In the genomic region with DNA sequence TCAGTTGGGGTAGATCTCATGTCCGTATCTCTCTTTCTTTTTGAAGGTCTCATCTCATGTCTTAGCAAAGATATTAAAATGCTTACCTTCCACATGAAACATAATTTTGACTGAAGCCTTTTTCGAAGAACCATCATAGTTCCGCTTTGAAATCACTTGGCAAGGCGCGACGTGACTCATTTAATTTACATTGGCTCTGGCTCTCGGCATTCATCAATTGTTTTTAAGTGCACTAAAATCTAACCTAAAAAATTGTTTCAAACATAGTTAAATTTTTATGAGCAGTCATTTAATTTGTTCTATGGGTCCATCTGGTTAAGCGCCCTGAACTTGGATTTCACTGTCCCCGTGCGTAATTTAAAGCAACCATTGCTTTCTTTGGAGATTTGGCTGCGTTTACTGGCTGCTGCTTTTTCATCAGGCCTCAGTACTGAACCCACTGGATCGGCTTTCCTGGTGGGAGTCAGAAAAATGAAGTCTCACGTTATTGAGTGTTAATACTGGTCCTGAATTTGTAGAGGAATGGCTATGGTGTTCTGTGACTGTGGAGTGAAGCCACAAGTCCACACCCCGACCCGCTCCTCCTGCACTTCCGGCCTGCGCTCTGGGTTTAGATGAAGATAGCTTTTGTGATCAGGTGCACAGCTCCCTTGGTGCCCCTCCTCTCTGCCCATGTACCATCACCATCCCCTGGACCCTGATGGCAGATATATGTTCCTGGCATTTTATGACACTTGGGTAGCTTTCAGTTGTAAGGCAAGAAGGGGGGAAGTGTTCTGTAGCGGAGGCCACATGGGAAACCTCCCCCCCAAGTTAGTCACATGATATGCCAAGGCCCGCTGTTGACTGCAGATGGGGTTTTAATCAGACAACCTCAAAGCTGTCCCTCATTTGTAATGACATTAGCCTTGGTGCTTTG, we compare ENCODE assay signal across 23 mouse cellular contexts. TPM values are rescaled to one million over a fixed set of nuclear protein-coding genes. Genes with fewer than 3 reads are reported as not detected.
A peak's percentile ranks its signal among the peaks of the same experiment; 100 is the strongest.
DNase-seq lines count a peak whose midpoint lies in the region; ATAC-seq and TF ChIP-seq lines count a peak whose summit lies in the region.
"Had no signal": no experiment of that assay in that cellular context is flagged by ENCODE, and none has a peak within 500 bp of the region (broad histone marks: within the 10 kb centered on the region; RNA-seq: fewer than 3 reads in every experiment).

No protein-coding gene starts in this region.

- 82% methylated on average over 19 of the region's 19 CpGs for WGBS in hindbrain, postnatal 0 days
- WGBS in hindbrain, embryonic 16.5 days = 85% methylated on average over 19 of the region's 19 CpGs
- WGBS in liver, embryonic 13.5 days (ENCODE audit: insufficient replicate concordance) = 80% methylated on average over 19 of the region's 19 CpGs

- no peaks in the 10 kb centered on the region for H3K27me3 ChIP-seq in hindbrain, postnatal 0 days (ENCODE audit: insufficient read depth, low read length)
- H3K27me3 ChIP-seq in hindbrain, embryonic 16.5 days (replicated peaks; ENCODE audit: control insufficient read depth, insufficient read depth, low read length) = no peaks in the 10 kb centered on the region
- H3K27me3 ChIP-seq in liver, embryonic 13.5 days = no peaks in the 10 kb centered on the region
- H3K27me3 ChIP-seq: CH12.LX; embryonic facial prominence, embryonic 12.5 days; hindbrain, embryonic 13.5 days; intestine, embryonic 15.5 days; neural tube, embryonic 15.5 days had no signal

- H3K4me1 ChIP-seq in hindbrain, postnatal 0 days (ENCODE audit: insufficient read depth, low read length) = no peaks in the 10 kb centered on the region
- H3K4me1 ChIP-seq in hindbrain, embryonic 16.5 days (ENCODE audit: control insufficient read depth, insufficient read depth, low read depth, low read length) = no peaks in the 10 kb centered on the region
- peaks cover 2% of the 10 kb centered on the region; the same call in 1 of the 2 replicates for H3K4me1 ChIP-seq in liver, embryonic 13.5 days (replicated peaks)
- H3K4me1 ChIP-seq: embryonic facial prominence, embryonic 12.5 days; neural tube, embryonic 15.5 days had no signal

- no peak for DNase-seq in hindbrain, postnatal 0 days (ENCODE audit: low spot score)
- no peak for DNase-seq in layer of hippocampus, adult 2 months (ENCODE audit: low spot score in 2 of 2)
- DNase-seq in layer of hippocampus, postnatal 25 days (ENCODE audit: extremely low spot score in 1 of 2, low spot score in 1 of 2) = no peak
- no peak for DNase-seq in liver, embryonic 13.5 days
- DNase-seq in lung, postnatal 25 days (ENCODE audit: low spot score) = no peak
- DNase-seq in left cerebral cortex, adult 9 months (ENCODE audit: low spot score in 2 of 2) = no peak
- DNase-seq: adrenal gland, postnatal 25 days; cerebellum, adult 11 months; gastrocnemius, postnatal 36 days; heart, postnatal 10 days; left cerebral cortex, postnatal 4 days; midbrain, embryonic 14.5 days; spleen, adult 18-20 months; thymus, postnatal 25 days had no signal

- H3K36me3 ChIP-seq in hindbrain, postnatal 0 days (ENCODE audit: insufficient read depth, low read length) = no peaks in the 10 kb centered on the region
- no peaks in the 10 kb centered on the region for H3K36me3 ChIP-seq in hindbrain, embryonic 16.5 days (ENCODE audit: control insufficient read depth, insufficient read depth, low read length)
- no peaks in the 10 kb centered on the region for H3K36me3 ChIP-seq in liver, embryonic 13.5 days
- H3K36me3 ChIP-seq: embryonic facial prominence, embryonic 12.5 days; hindbrain, embryonic 13.5 days; intestine, embryonic 15.5 days; neural tube, embryonic 15.5 days had no signal

- no peak for TF ChIP-seq CTCF in hindbrain, postnatal 0 days (IDR thresholded peaks at IDR 0.05; ENCODE audit: low read depth)
- no peak for TF ChIP-seq CTCF in layer of hippocampus, adult 2 months (conservative IDR thresholded peaks at IDR 0.05)

- H3K4me2 ChIP-seq in hindbrain, postnatal 0 days (ENCODE audit: low read depth, low read length) = no peak overlapping the region
- no peak overlapping the region for H3K4me2 ChIP-seq in hindbrain, embryonic 16.5 days (ENCODE audit: low read length)
- H3K4me2 ChIP-seq in liver, embryonic 13.5 days = no peak overlapping the region
- H3K4me2 ChIP-seq: embryonic facial prominence, embryonic 12.5 days; heart, embryonic 11.5 days; hindbrain, embryonic 13.5 days; intestine, embryonic 15.5 days; neural tube, embryonic 15.5 days had no signal

- ATAC-seq in hindbrain, postnatal 0 days = peak; percentile 21; the same call in 1 of the 2 replicates
- ATAC-seq in hindbrain, embryonic 16.5 days = no peak
- ATAC-seq in liver, embryonic 13.5 days (ENCODE audit: low read depth) = peak; percentile 23; the same call in 1 of the 2 replicates
- ATAC-seq: forebrain, embryonic 16.5 days; intestine, embryonic 15.5 days had no signal

- no peak overlapping the region for H3K4me3 ChIP-seq in hindbrain, postnatal 0 days (ENCODE audit: low read length)
- no peak overlapping the region for H3K4me3 ChIP-seq in hindbrain, embryonic 16.5 days (ENCODE audit: low read length)
- H3K4me3 ChIP-seq in layer of hippocampus, adult 2 months = no peak overlapping the region
- no peak overlapping the region for H3K4me3 ChIP-seq in liver, embryonic 13.5 days (replicated peaks)
- H3K4me3 ChIP-seq: embryonic facial prominence, embryonic 12.5 days; erythroblast, embryonic 14.5 days; hindbrain, embryonic 13.5 days; intestine, embryonic 15.5 days; neural tube, embryonic 15.5 days had no signal

- no peaks in the 10 kb centered on the region for H3K9me3 ChIP-seq in hindbrain, postnatal 0 days (ENCODE audit: low read length)
- no peaks in the 10 kb centered on the region for H3K9me3 ChIP-seq in hindbrain, embryonic 16.5 days (ENCODE audit: control insufficient read depth, low read length)
- no peaks in the 10 kb centered on the region for H3K9me3 ChIP-seq in liver, embryonic 13.5 days (replicated peaks)
- H3K9me3 ChIP-seq: embryonic facial prominence, embryonic 12.5 days; hindbrain, embryonic 13.5 days; intestine, embryonic 15.5 days; neural tube, embryonic 15.5 days had no signal

- no peak overlapping the region for H3K27ac ChIP-seq in hindbrain, postnatal 0 days
- no peak overlapping the region for H3K27ac ChIP-seq in hindbrain, embryonic 16.5 days (ENCODE audit: low read depth, low read length)
- H3K27ac ChIP-seq in layer of hippocampus, adult 2 months = 0 out of 2 replicates have a peak overlapping the region, but pooled peaks have one; percentile 18
- peak overlapping the region; percentile 53 for H3K27ac ChIP-seq in liver, embryonic 13.5 days
- H3K27ac ChIP-seq: embryonic facial prominence, embryonic 12.5 days; hindbrain, embryonic 13.5 days; intestine, embryonic 15.5 days; neural tube, embryonic 15.5 days had no signal

- H3K9ac ChIP-seq in hindbrain, postnatal 0 days (replicated peaks; ENCODE audit: low read length) = no peak overlapping the region
- H3K9ac ChIP-seq in hindbrain, embryonic 16.5 days (ENCODE audit: low read depth, low read length) = no peak overlapping the region
- no peak overlapping the region for H3K9ac ChIP-seq in liver, embryonic 13.5 days
- H3K9ac ChIP-seq: embryonic facial prominence, embryonic 12.5 days; hindbrain, embryonic 13.5 days; intestine, embryonic 15.5 days; neural tube, embryonic 15.5 days had no signal

RNA-seq across cellular contexts. Expression of gene Stim2, which starts 41.6 kb away (rescaled TPM):
- 30.6 and 30.9 TPM in 2 replicates for total RNA-seq in hindbrain, postnatal 0 days (2014; rRNA removed)
- polyA plus RNA-seq in hindbrain, postnatal 0 days (2015; fragmentation: Nextera tagmentation; extraction: Ambion mirVana) = 32.6 and 33.3 TPM in 2 replicates
- polyA plus RNA-seq in hindbrain, embryonic 16.5 days (2015; fragmentation: Nextera tagmentation; extraction: Ambion mirVana) = 23.0 and 26.8 TPM in 2 replicates
- total RNA-seq in layer of hippocampus, adult 2 months (2021) = 100 to 1,000 TPM; 168 to 172 TPM
- total RNA-seq in layer of hippocampus, postnatal 25 days (2021) = 100 to 1,000 TPM; 145 to 152 TPM
- 4.8 and 5.6 TPM in 2 replicates for polyA plus RNA-seq in liver, embryonic 13.5 days (2015; fragmentation: Nextera tagmentation; extraction: Ambion mirVana)

Comparison
In these comparisons a context has a peak if more than half of its experiments do, and no peak if none do; other contexts are left out.
1. H3K27ac ChIP-seq: peak in layer of hippocampus, adult 2 months (single experiment) and liver, embryonic 13.5 days (single experiment); none in hindbrain, postnatal 0 days (single experiment) and hindbrain, embryonic 16.5 days (single experiment).